Mouse (Mus musculus): ENCODE results near the gene Acvrl1.

- TF ChIP-seq CTCF (IDR thresholded peaks at IDR 0.05) = peak; percentile 42
- no peak for TF ChIP-seq EP300 (IDR thresholded peaks at IDR 0.05)
Observed at GRCm38 (mm10) chr15:101185549-101185948, 57.2 kb downstream of the Acvrl1 start.

Measured in lung, postnatal 0 days (tissue).